In the genomic region with DNA sequence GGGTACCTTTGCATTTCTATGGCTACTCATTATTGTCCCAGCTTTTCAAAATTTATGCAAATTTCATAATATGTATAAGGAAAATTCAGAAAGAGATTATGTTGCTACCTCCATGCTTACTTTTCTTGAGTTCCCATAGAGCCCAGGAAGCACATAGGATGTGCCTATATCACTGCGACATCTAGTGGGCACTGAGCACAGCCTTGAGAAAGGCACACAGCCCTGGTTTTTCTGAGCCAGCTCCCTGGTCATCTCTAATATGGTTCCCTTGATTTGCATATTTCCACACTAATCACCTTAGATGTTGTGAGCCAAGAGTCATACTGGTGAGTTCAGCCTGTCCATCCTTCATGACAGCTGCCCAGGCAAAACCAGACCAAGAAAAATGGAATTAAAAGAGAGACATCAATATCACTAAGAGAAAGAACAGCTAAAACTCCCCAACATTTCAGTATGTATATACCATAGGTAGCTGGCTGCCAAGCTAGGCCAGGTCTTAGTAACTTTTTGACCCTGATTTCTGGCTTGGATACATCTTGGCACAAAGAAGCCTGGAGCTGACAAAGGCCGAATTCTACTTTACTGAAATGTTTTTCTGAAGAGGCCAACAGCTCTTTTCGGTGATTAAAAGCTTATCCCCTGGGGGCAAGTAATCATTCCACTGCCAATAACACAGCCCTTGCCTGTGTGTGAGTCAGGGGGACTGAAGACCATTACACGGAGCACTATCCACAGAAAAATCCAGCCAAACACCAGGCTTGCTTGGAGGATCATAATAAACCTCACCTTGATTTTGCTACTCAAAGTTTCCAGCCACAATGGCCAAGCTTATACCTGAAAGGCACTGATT, we compare ENCODE assay signal across 7 mouse cellular contexts.
A peak's percentile ranks its signal among the peaks of the same experiment; 100 is the strongest.
DNase-seq lines count a peak whose midpoint lies in the region; ATAC-seq and TF ChIP-seq lines count a peak whose summit lies in the region.

No protein-coding gene starts in this region.

- ATAC-seq in lung, embryonic 14.5 days (ENCODE audit: insufficient read depth) = peak; percentile 61; the same call in 1 of the 2 replicates
- peak; percentile 60; the same call in 1 of the 2 replicates for ATAC-seq in embryonic facial prominence, embryonic 11.5 days (replicated peaks; ENCODE audit: insufficient number of reproducible peaks, low FRiP score, low TSS enrichment, low read depth)
- ATAC-seq in monocyte, adult 5-6 weeks (replicated peaks; ENCODE audit: insufficient number of reproducible peaks, low FRiP score, low TSS enrichment, poor library complexity, severe bottlenecking) = no peak

- H3K36me3 ChIP-seq in lung, embryonic 14.5 days (ENCODE audit: insufficient read depth) = no peaks in the 10 kb centered on the region
- H3K36me3 ChIP-seq in embryonic facial prominence, embryonic 11.5 days (replicated peaks; ENCODE audit: control insufficient read depth, insufficient read depth, low read depth, low read length) = no peaks in the 10 kb centered on the region

- H3K9ac ChIP-seq in lung, embryonic 14.5 days = no peak overlapping the region
- no peak overlapping the region for H3K9ac ChIP-seq in embryonic facial prominence, embryonic 11.5 days (replicated peaks; ENCODE audit: low read length)

- H3K9me3 ChIP-seq in lung, embryonic 14.5 days (ENCODE audit: low read depth, low read length) = no peaks in the 10 kb centered on the region
- H3K9me3 ChIP-seq in embryonic facial prominence, embryonic 11.5 days (replicated peaks; ENCODE audit: control insufficient read depth, low read length) = no peaks in the 10 kb centered on the region

- WGBS in lung, embryonic 14.5 days = 45% methylated on average over 4 of the region's 4 CpGs
- whole genome bisulfite sequencing in embryonic facial prominence, embryonic 11.5 days = 29% methylated on average over 4 of the region's 4 CpGs

- no peak overlapping the region for H3K4me3 ChIP-seq in lung, embryonic 14.5 days (ENCODE audit: low read depth, low read length)
- no peak overlapping the region for H3K4me3 ChIP-seq in embryonic facial prominence, embryonic 11.5 days (ENCODE audit: low read depth, low read length)

- no peak overlapping the region for H3K27ac ChIP-seq in lung, embryonic 14.5 days (ENCODE audit: low read depth)
- no peak overlapping the region for H3K27ac ChIP-seq in embryonic facial prominence, embryonic 11.5 days (replicated peaks; ENCODE audit: low read depth, low read length)

- peak; percentile 69 for TF ChIP-seq CTCF in lung, embryonic 14.5 days (IDR thresholded peaks at IDR 0.05; ENCODE audit: low read depth)

- no peaks in the 10 kb centered on the region for H3K27me3 ChIP-seq in lung, embryonic 14.5 days (ENCODE audit: insufficient read depth, low read length)
- no peaks in the 10 kb centered on the region for H3K27me3 ChIP-seq in embryonic facial prominence, embryonic 11.5 days (ENCODE audit: control insufficient read depth, insufficient read depth, low read length)

- peaks cover 6% of the 10 kb centered on the region; the same call in 1 of the 2 replicates for H3K4me1 ChIP-seq in lung, embryonic 14.5 days (ENCODE audit: insufficient read depth)
- no peaks in the 10 kb centered on the region for H3K4me1 ChIP-seq in embryonic facial prominence, embryonic 11.5 days (ENCODE audit: control insufficient read depth, insufficient read depth, low read length)

- DNase-seq in lung, embryonic 14.5 days = peak; percentile 75
- DNase-seq in lung, postnatal 25 days (ENCODE audit: low spot score) = no peak
- peak; percentile 26 for DNase-seq in adrenal gland, postnatal 25 days
- peak; percentile 41 for DNase-seq in embryonic facial prominence, embryonic 11.5 days (ENCODE audit: low spot score)
- DNase-seq in kidney, postnatal 14 days = peak; percentile 29
- DNase-seq in retina, postnatal 1 day = peak; percentile 44

- H3K4me2 ChIP-seq in lung, embryonic 14.5 days = no peak overlapping the region
- H3K4me2 ChIP-seq in embryonic facial prominence, embryonic 11.5 days (ENCODE audit: low read depth, low read length) = no peak overlapping the region
